Mouse (Mus musculus): Measurements from ENCODE around the gene Cdh13.

Cdh13 gene

DNA sequence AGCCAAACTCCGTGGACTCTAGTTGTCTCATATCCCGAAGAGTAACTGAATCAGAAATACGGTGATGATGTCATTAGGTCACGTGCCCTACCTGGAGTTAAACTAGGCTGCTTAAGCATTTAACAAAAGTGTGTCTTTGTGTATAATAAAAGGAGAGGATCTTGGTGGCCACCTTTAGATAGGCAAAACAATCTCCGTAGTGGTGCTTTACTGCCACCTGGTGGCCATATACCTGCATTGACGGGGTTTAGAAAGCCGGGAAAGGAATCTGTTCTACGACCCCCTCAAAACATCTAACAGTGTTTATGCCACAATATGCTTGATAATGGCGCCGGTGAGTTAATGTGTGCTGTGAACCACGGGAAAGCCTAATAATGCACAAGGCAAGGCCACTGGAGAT, 781.0 kb downstream of the Cdh13 start:
- DNase-seq (ENCODE audit: low spot score): no peak

DNA sequence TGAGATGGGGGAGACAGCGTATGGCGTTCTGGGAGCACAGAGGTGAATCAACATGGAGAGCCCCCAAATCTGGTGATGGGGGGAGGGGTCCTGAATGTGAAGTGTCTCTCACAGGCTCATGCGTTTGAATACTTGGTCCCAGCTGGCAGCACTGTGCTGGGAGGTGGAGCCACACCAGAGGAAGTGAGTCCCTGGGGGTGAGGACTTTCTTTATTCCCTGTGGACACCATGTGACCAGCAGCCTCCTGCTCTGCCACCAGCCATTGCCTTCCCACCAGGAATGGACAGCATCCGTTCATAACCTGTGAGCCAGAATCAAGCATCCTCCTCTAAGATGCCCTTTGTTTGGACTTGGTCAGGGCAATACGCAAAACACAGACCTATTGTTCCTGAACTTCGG, 788.8 kb downstream of the Cdh13 start:
- no peak for DNase-seq (ENCODE audit: low spot score)

DNA sequence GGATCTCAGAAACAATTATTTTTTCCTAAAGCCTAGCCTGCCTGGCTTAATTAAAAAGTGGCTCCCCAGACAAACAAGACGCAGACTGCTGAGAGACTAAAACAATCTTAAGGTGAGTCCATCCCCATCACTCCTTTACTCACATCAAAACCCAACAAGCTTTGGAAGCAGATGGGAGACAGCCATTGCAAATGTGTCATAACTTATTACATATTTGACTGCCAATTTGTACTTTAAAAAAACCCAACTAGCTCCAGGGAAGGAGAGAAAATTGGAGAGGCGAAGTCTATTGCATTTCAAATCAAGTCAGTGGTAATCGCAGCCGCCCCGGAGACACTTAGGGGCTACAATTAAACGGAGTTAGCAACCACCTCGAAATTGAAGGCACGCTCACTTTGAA, 801.5 kb downstream of the Cdh13 start:
- no peak for DNase-seq (ENCODE audit: low spot score)

DNA sequence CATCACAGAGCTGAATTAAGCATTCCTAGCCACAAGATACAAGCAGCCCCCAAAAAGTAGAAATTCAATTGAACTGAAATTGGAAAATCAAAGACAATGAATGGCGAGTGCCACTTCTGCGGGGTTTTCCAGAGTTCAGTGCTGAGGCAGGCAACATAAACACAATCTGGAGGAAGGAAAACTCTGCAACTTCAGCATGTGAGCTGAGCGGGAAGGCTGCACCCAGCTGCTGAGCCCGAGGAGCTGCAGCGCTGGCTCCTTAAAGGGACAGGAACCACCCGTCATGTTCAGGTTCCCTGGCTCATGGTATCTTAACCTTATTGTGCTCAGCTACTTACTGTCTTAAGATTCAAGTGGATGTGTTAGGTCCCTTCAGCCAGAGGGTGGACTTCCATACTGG, 814.7 kb downstream of the Cdh13 start:
- no peak for DNase-seq (ENCODE audit: low spot score)

DNA sequence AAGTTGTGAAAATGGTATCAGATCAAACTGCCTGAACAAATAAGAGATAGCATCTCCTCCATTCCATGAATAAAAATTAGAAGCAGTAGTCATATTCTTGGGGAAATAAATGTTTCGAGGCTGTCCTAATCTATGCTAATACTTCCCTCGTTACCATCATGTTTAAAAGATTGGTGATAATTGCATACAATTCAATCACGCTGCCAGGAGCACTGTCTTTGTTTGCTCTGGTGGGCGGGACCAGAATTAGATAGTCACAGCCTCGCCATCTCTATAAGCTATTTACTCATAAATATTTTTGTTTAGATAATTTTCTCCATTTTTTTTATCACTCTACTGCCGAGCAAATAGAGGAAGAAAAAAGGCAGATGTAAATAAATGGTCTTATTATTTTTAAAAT, 819.3 kb downstream of the Cdh13 start:
- no peak for DNase-seq (ENCODE audit: low spot score)

DNA sequence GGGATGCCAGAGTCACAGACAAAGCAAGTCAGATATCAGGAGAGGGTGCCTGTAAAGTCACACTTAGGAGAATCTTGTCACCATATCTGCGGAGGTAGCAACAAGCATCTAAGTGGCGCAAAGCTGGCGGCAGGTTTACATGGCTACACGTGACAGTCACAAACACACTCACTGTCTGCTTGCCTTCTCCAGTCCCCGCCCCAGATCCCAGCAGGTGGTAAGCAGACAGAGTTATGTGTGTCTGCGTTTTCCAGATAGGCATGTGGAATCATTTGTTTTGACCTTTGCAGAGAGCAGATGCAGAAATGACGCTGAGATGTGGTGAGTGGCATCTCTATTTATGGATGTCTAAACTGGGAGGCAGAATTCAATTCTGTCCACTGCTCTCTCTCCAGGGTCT, 826.1 kb downstream of the Cdh13 start:
- DNase-seq (ENCODE audit: low spot score): no peak

DNA sequence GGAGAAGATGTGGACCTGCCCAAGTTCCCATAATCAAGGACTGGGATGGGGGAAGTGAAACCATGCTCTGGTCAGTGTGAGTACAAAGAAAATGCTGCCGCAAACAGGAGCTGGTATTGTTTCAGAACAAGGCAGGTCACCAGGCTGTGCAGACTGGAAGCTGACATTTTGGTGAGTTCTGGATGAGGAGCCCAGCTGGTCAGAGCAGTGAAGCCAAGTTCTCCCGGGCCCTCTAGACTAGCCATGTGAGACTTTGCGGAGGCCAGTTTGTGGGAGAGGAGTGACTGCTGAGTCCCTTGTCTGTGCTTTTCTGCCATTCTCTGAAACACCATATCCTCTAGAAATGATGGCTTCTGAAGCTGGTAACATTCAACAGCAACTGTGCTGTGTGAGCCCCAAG, 829.3 kb downstream of the Cdh13 start:
- no peak for DNase-seq (ENCODE audit: low spot score)

DNA sequence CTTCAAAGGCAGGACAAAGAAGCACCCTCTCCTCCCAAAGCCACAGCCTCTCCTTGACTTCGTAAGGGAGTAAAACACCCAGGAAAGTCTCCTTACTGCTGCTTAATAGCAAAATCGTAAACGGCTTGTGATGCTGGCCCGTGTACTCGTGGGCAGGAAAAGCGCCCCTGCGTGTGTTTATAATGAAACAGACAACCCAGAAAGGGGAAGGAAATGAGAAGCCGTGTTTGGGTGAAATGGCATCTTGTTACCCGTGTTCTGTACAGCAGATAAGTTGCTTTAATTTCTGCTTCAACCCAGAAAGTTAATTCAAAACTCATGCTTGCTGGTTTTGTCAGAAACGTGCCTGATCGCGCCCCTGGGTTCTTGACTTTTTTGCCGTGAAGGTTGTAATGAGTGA, 837.7 kb downstream of the Cdh13 start:
- no peak for DNase-seq (ENCODE audit: low spot score)

DNA sequence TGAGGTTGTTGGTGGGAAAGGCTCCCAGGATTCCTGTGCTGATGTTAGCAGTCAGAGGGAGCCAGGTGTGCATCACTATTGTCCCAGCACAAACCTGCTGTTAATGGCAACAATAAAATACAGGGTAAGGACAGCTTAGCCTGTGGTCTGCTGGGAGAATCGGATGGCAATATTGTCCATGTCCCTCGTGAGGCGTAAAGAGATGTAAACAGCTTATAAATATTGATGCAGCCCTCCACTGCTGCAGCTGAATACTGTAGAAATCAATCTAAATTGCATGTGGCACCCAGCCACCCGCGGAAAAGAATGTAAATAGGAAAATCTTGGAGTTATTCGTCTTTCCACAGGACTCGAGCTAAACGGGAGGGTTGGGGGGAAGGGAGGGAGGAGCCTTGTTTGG, 844.3 kb downstream of the Cdh13 start:
- DNase-seq (ENCODE audit: low spot score): no peak

DNA sequence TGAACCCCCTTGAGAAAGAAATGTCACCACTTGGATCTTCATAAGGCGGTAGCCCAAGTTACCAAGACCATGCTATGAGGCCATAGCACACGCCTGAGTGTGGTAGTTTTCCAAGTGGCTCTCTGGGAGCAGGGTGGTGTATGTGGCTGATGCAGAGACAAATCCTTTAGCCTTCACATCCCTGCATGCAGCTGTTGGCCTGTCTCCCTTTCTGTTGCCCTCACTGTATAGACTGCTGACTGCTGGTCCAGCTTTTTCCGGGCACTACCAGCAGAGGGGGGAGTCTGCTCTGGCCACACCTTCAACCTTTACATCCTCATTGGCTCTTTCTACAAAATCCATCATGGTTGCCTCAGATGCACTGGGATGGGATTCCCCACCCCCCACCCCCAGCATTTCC, 844.7 kb downstream of the Cdh13 start:
- DNase-seq (ENCODE audit: low spot score): no peak

DNA sequence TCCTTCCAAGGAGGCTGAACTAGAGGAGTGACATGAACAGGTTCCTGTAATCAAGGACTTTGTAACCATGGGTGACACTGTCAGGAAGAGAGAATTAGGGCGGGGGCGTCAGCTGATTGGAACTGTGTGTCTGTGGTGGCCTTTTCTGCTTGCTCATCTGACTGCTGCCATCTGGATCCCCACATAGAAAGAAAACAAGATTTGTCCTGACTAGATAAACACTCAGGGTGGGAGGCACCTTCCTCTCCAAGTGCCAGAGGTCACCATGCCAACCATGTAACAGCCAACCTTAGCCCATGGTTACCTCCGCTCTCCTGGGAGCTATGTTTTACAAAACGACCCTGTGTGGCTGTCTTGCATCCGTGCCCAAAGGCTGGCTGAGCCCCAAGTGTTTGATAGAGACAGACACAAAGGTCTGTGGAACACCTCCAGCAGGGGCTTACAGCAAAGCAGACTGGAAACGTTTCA, 873.0 kb downstream of the Cdh13 start:
- no peak for DNase-seq (ENCODE audit: low spot score)

DNA sequence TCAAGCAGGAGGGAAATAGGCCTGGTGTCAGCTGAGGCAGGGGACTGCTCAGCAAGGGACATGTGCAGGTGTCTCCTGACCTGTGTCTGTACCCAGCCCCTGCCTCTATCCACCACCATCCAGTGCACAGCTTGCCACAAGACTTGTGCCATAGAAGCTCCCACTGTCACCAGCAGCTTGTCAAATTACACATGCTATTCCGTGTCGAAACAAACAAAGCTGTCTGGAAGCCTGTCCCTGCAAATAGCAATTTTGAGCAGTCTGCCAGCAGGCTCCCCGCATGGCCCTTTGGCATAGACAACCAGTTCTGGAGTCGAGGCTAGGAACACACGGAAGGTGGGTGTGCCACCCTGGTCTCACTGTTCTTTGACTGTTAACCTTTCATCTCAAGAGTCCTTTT, 875.1 kb downstream of the Cdh13 start:
- DNase-seq (ENCODE audit: low spot score): no peak

DNA sequence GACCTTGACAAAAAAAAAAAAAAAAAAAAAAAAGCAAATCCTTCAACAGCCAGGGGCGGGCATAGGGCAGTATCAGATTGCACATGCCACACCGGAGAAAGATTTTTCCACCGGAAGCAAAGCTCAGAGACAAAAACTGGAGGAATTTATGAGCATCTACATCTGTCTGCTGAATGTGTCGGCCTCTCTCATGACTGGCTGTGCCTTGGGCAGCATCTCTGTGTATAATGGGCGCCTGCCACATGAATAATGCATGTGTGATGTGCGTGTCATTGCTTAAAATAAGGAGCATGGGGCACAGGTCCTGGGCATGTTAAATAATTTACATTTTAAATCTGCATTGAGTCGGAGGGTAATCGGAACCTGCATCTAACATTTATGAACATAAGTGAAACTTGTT, 876.3 kb downstream of the Cdh13 start:
- DNase-seq (ENCODE audit: low spot score): no peak

DNA sequence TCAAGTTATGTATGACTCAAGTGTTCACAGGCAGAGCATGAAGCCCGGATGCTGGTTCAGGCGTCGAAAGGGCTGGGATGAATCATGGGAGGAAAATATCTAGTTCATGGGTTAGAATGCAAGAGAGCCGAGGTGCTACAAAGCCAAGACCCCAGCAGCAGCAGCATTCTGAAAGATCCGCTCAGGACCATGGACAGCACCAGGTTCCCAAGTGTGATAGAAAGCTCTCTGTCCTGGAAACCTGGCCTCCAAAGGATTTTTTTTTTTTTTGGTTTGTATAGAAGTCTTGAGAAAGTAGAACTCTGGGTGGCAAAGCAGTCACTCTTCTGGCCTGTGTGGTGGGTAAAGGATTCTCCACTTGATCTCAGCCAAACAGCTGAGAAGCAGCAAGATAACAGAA, 880.5 kb downstream of the Cdh13 start:
- DNase-seq (ENCODE audit: low spot score): no peak

DNA sequence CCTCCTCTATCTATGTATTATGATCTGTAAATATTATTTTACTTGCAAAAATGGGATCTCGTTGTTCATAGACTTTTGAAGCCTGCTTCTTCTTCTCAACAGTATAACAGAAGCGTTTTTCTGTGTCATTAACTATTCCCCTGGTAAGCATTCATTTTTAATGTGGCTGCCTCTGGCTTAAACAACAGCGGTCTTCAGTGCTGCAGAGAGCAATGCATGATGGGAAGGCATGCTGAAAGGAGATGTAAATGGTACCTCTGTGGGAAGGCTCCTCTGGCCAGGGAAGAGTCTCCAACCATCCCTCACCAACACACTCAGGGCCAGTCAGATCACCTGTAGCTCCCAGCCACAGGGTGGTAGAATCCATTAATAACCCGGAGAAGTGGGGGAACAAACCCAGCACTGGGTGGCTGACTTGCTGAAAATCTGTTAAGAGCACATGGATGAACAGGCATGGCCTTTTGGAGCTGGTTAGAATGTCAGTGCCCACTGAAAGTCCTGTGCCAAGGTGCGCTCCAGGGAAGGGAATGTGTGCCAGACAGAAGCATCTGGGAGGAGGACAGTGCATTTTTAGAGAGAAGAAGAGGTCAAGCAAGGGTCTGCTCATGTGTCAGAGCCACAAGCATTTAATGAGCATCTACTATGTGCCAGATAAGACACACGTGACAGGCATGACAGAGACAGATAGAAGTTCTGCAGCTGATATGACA, 893.8 kb downstream of the Cdh13 start:
- DNase-seq (ENCODE audit: low spot score): no peak

DNA sequence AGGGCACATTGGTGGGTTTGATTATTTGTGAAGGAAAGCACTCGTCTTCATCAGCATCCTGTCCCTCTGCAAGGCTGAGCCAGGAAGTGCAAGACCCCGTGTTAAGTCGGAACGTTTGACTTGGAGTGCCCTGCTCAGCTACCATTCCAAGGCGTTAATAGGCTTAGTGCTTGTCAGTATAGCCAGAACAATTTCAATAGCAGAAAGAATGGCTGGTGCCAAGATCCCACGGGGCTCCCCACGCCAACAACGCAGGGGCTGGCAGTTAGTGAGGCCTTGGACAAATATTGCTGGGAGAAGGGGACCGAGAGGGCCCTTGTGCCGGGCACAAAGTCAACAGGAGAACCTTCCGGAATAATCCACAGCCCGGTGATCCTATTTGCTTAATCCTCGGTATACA, 897.1 kb downstream of the Cdh13 start:
- no peak for DNase-seq (ENCODE audit: low spot score)

DNA sequence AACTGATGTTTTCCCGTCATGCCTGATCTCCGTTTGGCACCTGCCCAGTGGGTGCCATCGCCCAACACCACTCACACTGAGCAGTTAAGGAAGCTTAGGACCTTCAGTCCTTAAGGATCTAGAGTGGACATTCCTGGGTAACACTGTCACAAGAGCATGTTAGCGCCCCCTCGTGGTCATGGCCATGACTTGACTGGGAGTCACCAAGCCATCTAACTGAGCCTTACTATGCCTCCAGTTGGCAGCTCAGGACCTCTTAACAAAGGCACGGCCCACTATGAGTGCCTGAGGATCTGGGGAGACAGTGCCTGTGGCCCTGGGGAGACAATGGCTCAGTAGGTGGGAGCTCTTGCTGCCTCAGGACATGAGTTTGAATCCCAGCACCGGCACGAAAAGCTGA, 912.2 kb downstream of the Cdh13 start:
- no peak for DNase-seq (ENCODE audit: low spot score)

DNA sequence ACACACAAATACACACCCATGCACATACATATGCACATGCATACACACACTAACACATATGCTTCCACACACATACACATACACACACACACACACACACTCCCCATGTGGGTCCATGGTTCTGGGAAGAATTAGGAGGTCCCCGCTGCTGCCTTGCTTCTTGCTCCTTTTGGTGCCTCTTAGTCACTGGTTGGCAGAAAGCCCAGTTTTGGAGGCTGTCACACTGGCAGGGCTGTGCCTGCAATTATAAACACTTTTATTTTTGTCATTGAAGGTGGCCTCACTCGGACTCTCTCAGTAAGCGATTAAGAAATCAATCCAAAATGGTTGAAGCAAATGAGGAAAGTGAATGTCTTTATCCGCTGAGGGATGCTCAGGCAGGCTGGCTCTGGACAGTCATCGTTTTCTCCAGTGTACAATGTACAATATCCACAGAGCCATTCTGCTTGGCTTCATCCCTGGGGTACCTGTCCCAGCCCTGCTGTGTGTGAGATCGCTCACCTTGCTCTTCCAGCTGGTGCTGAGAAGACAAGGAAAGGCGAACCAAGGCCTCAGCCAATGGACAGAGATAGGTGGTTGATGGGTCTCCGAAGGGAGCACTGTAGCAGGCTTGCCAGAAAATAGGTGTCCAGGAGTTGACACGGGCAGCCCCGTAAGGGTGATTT, 913.1 kb downstream of the Cdh13 start:
- no peak for DNase-seq (ENCODE audit: low spot score)

DNA sequence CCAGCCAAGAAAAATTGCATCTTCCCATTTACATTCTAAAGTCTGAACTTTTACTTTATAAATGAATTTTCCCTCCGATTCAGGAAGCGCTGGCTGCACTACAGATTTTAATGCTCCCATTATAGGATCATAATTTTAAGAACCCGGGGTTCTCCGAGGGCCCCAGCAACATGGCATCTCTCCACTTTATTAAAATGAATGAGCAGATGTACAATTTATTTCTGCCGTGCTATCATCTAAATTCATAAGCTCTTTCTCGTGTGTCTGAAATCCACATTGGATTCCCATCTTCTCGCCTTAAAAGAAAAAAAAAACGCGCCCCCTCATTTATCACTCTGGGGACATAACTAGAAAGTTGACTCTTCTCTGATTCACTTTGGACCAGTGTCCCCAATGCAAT, 925.0 kb downstream of the Cdh13 start:
- DNase-seq (ENCODE audit: low spot score): no peak

DNA sequence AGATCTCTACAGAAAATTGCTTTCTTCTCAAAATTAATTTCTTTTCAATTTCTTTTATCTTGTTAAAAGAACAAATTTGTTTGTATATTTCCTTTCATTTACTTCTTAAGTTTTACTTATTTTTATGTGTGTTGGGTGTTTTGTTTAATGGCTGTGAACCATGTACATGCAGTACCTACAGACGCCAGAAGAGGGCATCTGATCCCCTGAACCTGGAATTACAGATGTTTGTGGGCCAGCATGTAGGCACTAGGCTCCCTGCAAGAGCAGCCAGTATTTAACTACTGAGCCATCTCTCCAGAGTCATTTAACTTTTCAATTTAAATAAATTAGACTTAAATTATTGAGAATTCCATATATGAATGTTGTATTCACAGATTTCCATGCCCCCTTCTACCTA, 941.0 kb downstream of the Cdh13 start:
- DNase-seq (ENCODE audit: low spot score): peak; percentile 6

DNA sequence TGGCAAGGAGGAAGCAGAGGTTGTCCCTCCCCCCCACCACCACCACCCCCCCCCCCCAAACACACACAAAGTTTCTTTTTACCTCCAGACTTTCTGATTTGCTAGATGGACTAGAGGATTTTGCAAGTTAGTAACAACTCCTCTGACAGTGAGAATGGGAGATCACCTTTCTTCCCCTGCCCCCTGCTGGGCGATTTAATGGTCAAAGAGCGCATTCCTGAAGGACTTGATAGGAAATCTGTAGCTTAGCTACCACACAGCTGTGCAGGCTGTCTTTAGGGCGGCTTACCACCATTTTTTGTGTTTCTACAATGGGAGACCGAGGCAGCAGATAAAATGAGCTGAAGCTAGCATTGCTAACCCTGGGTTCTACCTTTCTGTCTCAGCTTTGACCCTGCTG, 961.6 kb downstream of the Cdh13 start:
- DNase-seq (ENCODE audit: low spot score): no peak

DNA sequence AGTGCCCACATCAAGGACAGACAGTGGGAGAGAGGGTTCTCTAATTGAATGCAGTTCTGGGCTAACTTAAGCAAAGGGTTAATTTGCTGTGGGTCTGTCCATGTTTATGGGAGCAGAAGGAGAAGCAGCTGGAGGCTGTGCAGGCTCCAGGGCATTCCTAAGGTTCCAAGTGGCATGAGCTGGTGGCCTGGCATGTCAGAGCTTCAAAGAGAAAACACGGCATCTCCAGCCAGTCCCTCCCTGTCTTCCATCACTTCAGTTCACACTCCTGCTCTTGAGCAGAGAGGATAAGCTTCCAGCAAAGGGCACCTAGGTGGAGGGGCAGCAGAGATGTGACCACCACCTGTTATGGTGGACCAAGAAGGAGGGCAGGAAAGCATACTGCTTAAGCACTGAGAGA, 962.1 kb downstream of the Cdh13 start:
- DNase-seq (ENCODE audit: low spot score): no peak

DNA sequence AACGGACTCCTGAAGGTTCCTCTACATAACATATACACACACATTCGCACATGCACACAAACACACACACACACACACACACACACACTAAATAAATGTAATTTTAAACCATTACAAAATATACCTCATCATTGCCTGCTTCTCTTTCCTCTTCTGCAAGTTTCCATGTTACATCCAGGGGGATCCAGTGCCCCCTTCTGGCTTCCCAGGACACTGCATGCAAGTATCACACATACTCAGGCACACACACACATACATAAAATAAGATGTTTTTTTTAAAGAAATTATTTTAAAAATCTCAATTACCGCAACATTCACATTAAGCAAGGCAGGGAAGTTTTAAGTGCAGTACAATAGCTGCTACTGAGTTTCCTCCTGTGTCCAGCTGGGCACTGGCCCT, 970.8 kb downstream of the Cdh13 start:
- no peak for DNase-seq (ENCODE audit: low spot score)

DNA sequence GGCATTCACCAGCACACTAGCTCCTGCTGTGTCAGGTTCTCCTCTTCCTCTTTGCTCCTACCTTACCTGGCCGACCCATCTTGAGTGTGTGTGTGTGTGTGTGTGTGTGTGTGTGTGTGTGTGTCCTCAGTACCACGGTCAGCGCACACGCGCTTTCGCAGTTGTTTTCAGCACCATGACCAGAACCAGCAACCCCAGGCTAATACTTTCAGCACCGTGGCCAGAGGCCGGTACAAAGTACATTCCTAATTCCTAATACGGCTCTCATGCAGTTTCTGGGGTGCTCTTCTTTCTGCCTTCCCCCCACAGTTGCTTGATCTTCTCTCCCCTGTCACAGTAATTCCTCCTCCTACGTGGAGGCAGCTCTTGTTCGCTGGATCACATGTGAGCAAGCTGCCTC, 975.1 kb downstream of the Cdh13 start:
- DNase-seq (ENCODE audit: low spot score): no peak

All from T-cell, adult 2 months (primary cell).